Mouse (Mus musculus) heart, adult 10 weeks (tissue): ENCODE results near the gene Gm3417. TPM values are rescaled to one million over a fixed set of nuclear protein-coding genes. Genes with fewer than 3 reads are reported as not detected.

Experiments used
- polyA plus RNA-seq: library from polyadenylated mRNA; stranded (reverse); fragments of 350-450 nt; fragmentation: Illumina TruSeq; extraction: RNeasy Lipid Tissue Mini Kit (QIAGEN cat#74804); gene quantifications from one replicate; pipeline ENCODE4 v1.2.3, GENCODE M21; 2014; ENCODE audit warnings: low read depth, low replicate concordance

Gene Gm3417
- not detected for polyA plus RNA-seq

GRCm38 (mm10) chr17:14978362-14979038 is at the start of gene Gm3417, which contains the start of gene 9030025P20Rik:
Gene Gm3417 (minus strand): TSS chr17:14978790.
Gene 9030025P20Rik (plus strand): TSS chr17:14978468.

GRCm38 (mm10) chr17:15009706-15010413 is 31.3 kb upstream of the Gm3417 start, which contains the start of gene Gm3435:
Gene Gm3435 (plus strand): TSS chr17:15010176.

GRCm38 (mm10) chr17:14960951-14961556 is 17.5 kb downstream of the Gm3417 start, which contains the start of gene Phf10:
Gene Phf10 (minus strand): TSS chr17:14961273.

GRCm38 (mm10) chr17:14943009-14943728 is 35.4 kb downstream of the Gm3417 start, which contains the start of the genes Wdr27 and 1600012H06Rik:
Gene Wdr27 (minus strand): TSS chr17:14943158.
Gene 1600012H06Rik (plus strand): TSS chr17:14943184.

Other genes with a start within 250 kb of the Gm3417 start
- gene Wdr27, start 35.6 kb downstream of the Gm3417 start, polyA plus RNA-seq, result 1.2 TPM
- 16.8 TPM for gene 1600012H06Rik, start 35.6 kb downstream of the Gm3417 start, polyA plus RNA-seq
- gene Phf10, start 17.5 kb downstream of the Gm3417 start, polyA plus RNA-seq, result 49.5 TPM
- 6.4 TPM for gene 9030025P20Rik, start 322 bp downstream of the Gm3417 start, polyA plus RNA-seq
- gene Gm3435, start 31.4 kb upstream of the Gm3417 start, polyA plus RNA-seq, result 3.4 TPM
- 34.4 TPM for gene Ermard, start 62.4 kb upstream of the Gm3417 start, polyA plus RNA-seq
- gene Tcte3, start 62.7 kb upstream of the Gm3417 start, polyA plus RNA-seq, result not detected
- 0.52 TPM for gene Gm3448, start 62.7 kb upstream of the Gm3417 start, polyA plus RNA-seq